Mouse (Mus musculus): ENCODE measurements around the gene Acan.

The Acan gene

DNA sequence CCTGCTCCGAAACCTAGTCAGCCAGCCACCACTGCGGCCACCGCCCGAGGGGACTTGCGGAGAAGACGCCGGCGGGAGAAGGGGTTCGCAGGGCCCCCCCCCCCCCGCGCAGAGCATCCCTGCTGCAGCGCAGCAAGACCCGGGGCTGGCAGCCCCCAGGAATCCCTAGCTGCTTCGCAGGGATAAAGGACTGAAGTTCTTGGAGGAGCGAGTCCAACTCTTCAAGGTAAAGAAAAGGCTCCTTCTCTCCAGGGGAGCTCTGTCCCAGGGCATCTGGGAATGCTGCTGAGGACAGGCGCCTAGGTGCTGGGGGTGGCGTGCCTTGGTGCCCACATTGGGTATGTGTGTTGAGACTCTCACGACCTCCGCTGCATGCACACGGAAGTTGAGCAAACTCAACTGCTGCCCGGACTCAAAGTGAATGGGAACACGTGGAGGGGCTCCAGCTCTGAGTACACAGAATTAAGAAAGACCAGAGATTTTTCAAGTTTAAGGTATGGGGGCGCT lies at the start of gene Acan:
Gene Acan (plus strand): TSS at position 101 of the 507 bp plus-strand sequence.
- in situ Hi-C loops (cut with MboI, MseI): no loop called here

DNA sequence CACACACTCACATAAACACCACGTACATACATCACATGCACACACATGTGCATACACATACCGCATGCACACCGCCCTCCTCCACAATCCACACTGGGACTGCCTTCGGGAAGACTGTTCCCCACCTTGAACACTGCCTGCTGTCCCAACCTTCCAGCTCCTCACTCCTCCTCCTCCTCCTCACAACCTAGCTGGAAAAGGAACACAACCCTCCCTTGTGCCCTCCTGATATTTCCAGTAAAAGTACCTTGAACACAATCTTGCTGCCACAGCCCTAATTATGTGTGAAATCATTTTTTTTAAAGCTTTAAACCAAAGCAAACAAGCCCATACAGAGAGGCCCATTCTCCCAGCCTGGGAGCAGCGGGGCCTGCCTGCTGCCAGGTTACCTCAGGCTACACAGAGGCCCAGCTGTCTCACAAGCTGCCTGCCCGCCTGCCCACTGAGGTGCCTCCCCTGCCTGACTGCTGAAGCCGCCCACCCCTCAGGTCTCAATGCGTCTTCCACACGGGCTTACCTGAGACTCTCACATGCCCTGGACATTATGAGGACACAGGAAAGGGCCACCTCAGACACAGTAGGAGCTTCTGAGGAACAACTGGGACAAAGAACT lies 31.9 kb upstream of the Acan start:
- in situ Hi-C loops (cut with MboI, MseI): no loop called here

DNA sequence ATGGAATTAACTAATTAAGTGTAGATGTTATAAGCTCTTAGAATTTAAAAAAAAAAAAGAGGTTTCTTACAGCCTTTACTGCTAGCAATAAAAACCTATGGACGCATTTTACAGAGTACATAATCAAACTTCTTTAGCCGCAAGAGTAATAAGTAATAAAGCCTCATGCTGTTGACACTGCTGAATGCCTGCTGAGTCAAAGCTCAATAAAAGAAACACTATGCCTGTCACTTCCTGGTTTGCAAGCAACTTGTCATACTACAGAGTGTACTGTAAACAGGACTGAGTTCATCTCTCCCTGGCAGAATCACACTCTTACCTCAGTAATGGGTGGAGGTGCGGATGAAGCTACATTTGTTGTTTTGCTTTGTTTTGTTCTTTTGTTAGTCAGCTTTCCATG lies 24.1 kb upstream of the Acan start:
- in situ Hi-C loops (cut with MboI, MseI): no loop called here

DNA sequence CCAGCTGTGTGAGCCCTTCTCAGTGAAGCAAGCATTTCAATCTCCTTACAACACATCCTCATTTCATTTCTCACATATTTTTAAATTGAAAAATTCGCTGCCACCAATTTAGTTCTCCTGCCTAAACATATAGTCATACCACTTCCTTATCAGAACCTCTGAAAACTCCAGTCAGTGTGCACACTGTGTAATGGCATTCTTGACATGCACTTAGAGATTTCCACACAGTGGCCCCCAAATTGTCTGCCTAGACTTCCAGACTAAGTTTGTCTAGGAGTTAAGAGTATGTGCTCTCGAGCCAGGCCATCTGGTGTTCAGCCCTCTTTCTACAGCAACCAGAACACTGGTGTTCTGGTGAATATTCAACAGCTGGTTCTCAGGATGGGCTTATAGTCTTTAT lies 19.5 kb upstream of the Acan start:
- in situ Hi-C loops (cut with MboI, MseI): no loop called here

DNA sequence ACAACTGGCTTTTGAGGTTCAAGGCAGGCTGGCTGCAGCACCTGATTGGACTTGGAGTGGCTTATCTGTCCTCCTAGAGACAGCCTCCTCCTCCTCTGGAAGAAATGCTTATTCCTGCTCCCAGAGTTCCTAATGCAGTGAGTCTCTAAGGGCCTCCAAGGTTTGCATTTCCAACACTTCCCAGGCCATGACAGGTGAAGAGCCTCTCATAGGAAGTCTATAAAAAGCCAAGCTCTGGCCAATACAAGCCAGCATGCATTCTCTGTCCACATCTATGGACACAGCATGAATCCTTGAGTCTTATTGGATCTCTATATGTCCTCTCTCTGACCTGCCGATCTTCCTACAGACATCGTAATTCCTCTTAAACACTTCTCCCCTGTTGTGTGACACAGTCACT lies 18.8 kb upstream of the Acan start:
- in situ Hi-C loops (cut with MboI, MseI): no loop called here

DNA sequence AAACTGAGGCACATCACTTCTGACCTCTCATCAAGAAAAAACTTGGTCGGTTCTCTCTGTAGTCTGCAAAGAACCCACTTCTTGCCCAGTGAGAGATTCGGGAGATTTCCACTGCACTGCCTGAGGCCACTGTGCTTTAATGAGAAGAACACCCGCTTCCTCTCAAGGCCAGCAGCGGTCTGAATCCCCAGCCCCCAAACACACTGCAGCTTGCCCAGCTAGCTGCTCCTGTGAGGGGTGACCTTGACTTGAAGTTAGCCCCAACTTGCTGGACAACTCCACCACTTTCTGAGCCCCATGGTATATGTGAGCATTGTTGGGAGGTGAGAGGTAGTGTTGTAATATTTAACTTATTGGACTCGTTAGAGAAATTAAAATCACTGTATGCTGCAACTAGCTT lies 1.2 kb upstream of the Acan start:
- in situ Hi-C loops (cut with MboI, MseI): no loop called here

DNA sequence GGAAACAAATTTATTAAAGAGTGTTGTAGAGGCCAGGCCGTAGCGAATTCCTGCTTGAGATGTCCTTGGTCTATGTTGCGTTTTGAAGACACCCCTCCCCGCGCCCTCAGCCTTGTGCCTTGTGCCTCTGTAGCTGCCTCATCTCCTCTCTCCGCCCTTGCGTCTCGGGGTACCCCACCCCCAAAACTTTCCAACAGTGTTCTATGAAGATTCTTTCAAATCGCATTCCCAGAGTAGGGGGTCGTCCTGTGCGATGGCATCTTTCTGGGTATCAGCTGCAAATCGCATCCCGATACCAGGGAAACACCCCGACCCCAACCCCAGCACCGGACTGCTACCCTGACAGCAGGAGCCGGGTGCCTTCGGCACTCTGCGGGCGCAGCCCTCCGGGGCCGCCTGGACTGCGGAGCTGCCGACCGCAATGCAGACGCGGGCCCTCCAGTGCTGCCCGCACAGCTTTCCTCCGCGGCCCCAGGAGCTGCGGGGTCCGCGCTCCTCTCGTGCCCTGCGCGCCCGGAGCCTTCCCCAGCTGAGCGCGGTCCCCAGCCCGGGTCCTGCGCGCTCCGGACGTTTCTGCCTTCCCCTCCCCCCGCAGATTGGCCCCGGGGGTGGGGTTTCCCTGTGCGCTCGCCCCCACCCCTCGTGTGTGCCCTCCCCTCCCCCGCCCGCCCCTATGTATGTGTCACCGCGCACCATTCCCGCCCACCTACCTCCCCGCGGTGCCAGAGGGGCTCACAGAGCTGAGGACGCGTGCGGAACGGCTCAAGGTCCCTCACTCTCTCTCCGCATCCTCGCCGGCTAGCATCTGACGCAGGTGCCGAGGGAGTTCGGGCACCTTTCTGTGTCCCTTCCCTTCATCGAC lies 531 bp upstream of the Acan start:
- in situ Hi-C loops (cut with MboI, MseI): no loop called here

DNA sequence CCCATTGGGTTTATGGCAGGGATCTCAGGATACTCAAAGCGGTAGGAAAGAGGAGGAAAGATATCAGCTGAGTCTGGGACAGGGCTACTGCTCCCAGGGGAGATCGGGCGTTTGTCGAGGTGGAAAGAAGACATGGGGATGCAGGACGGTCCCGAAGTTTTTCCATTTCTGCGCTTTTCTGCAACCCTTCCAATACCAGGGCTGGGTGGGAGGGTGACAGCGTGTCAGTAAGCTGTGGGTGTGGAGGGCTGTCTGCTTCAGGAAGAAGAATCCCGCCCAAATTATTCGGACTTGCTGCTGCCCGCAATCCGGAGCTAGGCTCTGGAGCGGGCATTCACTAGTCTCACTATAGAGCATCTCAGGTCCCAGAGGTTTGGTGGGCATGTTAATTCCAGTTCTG lies 828 bp downstream of the Acan start:
- in situ Hi-C loops (cut with MboI, MseI): no loop called here

DNA sequence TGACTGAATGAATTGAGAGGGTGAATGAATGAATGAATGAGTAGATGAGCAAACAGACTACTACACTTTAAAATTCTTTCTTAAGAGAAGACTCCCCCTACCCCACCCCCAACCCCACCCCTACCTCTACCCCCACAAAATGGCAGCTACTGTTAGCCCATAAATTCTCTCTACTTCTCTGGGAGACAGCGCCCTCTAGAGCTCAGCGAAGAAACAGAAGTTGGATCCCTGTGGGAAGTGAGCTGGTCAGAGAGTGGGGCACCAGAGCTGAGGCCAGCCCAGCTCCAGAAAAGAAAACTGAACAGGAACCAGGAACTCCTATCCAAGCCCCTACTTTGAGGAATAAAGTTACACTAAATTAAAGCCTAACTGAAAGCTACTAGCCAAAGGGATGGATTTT lies 5.3 kb downstream of the Acan start:
- in situ Hi-C loops (cut with MboI, MseI): no loop called here

DNA sequence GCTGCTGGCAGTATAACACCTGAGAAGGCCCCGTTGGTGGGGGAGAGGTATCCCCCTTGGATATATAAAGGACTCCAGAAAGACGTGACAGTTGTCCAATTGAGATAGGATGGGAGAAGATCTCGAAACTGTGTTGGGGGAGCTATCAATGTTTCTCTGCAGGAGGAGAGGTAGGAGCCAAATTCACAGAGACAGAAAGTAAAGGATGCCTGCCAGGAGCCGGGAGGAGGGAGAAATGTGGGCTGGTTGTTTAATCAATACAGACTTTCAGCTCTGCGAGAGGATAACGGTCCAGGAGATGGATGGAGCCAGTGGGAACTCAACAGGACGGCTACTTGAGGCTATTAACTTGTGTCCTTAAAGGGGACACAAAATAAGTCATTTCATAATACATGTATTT lies 14.2 kb downstream of the Acan start:
- in situ Hi-C loops (cut with MboI, MseI): no loop called here

DNA sequence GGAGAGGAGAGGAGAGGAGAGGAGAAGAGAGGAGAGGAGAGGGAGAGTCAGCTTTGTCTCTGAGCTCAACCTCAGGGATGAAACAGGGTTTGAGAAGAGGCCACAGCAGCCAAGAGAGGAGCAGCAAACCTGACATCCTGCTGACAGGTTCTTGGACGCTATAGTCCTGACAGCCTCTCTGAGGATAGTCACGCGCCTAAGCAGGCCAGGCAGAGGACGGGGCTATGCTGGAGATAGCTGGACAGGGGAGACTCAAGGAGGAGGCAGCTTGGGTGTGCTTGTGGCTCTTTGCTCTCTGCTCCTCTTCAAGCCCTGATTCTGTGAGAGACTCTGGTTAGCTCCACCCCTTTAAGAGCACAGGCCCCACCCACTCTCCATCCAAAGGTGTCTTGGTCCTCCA lies 14.9 kb downstream of the Acan start:
- in situ Hi-C loops (cut with MboI, MseI): no loop called here

DNA sequence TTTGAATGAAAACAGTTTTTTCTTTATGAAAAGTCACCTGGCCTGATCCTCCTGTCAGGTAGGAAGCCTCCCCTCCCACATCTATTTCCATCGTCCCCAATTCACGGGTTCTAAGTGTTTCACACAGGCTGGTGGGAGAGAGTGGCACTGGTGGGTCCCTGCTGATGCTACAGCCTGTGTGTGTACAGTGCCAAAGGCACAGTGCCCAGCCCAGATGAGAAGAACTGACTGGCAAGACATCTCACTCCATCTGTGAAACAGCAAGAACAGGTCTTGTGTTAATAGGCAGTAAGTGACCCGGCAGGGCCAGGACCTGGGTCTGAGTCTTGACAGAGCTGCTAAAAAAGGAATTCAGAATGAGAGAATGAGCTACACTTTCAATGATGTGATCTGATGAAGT lies 25.9 kb downstream of the Acan start:
- in situ Hi-C loops (cut with MboI, MseI): no loop called here

DNA sequence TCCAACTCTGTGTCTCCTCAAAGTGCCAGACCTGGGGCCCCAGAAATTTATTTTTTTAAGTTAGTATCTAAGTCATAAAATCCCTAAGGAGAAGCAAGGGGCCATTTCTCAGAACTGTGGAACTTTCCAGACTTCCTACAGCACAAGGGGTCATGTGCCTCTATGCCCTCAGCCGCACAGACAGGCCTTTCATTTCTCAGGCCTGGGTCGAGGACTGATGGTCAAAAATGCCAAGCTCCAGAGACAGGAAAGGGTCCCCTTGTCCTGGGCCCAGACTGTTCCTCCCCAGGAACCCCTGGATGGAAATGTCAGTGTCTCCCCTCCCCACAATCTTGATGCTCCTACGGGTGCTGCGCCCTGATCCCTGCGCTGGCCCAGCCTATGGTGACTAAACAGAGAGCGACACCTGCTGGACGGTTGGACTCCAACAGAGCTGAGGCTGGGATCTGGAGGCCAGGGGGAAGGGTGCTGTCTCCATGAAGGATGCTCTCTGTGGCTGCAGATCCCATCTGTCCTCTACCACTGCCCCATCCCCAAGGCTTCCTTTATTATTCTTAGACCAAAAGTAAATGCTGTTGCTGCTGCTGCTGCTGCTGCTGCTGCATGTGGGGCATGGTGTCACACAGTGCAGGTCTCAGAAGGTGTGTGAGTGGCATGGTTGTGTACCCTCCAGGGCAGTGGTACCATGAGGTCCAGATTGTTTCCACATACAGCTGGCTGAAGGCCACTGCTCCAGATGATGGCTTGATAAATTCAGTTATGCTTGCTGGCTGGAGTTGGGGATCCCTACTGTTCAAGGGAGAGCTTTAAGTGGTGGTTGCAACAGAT lies 27.5 kb downstream of the Acan start:
- in situ Hi-C loops (cut with MboI, MseI): loop anchor here (5.0 kb wide), 2 partner anchors 158 to 273 kb away; no protein-coding TSS in a partner anchor

DNA sequence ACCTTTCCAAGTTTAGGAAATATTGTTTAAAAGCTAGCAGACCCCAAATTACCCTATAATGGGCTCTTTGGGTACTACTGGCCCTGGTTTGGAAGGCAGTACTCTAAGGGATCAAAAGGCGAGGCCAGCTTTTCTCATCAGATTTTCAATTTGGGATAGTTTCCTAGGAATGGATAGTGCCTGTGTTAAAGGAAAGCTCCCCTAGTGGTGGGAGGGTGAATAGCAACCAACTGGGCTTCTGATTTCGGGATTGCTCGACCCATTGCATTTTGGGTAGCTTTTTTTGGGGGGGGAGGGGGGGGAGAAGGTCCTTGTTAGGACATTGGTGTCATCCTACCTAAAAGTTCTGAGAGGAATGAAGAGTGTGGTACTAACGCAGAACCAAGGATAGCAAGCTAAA lies 35.8 kb downstream of the Acan start:
- in situ Hi-C loops (cut with MboI, MseI): no loop called here

DNA sequence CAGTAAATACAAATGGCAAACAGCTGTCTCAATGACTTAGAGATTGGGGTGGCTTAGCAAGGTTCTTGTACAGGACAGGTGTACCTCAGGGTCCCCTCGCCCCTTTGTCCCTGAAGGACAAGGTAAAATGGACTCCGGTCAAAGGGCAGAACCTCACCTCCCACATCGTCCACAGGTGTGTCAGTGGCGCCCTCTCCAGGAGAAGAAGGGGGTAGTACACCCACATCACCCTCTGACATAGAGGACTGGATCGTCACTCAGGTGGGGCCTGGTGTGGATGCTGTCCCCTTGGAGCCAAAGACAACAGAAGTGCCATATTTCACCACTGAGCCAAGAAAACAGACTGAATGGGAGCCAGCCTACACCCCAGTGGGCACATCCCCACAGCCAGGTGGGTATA lies 43.2 kb downstream of the Acan start:
- in situ Hi-C loops (cut with MboI, MseI): no loop called here

DNA sequence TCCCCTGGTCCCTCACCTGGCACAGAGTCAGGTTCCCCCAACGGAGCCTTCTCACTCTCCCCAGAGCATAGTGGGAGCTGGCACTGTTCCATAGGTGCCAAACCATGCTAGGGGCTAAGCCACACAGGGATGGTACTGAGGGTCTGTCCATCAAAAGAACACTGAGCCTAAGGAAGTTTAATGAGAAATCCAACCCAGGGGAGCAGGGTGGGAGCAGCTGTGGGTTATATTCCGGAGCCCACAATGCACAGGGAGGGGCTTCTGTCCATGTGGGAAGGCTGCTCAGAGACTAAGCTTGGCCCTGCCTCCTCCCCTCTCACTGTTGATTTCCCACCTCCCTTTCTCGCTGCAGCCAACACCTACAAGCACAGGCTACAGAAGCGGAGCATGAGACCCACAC lies 60.6 kb downstream of the Acan start:
- in situ Hi-C loops (cut with MboI, MseI): no loop called here

DNA sequence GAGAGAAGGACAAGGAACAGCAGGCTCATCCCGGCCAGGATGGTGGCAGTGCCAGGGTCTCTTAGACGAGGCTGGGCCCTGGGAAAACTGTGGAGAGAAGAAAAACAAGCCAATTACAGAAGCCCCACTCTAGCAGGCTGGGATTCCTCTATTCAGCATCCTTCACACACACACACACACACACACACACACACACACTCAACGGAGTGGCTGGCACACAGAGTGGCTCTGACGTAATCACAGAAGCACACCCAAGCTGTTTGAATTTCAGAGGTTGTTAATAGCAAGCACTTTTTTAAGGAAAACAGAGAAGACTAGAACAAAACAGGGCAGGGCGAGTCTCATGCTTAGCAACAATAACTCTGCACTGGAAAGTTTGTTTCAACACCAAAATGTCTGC lies 70.2 kb downstream of the Acan start:
- in situ Hi-C loops (cut with MboI, MseI): no loop called here

DNA sequence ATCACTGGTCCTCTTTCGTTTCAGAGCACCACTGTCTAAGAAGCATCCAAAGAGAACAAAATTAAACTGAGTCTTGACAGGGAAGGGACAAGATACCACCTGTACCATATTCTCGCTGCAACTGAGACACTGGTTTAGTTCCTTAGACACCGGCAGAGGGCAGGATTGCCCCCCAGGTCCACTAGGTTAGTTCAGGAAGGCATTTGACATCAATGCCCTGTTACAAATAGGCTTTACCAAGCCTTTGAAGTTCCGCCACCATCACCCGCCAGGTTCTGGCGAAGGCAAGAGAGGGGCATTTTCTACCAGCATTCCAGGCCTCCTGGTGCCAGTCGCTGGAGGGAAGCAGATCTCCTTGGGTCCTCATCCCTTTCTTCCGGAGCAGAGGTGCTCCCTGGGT lies 76.6 kb downstream of the Acan start:
- in situ Hi-C loops (cut with MboI, MseI): no loop called here

DNA sequence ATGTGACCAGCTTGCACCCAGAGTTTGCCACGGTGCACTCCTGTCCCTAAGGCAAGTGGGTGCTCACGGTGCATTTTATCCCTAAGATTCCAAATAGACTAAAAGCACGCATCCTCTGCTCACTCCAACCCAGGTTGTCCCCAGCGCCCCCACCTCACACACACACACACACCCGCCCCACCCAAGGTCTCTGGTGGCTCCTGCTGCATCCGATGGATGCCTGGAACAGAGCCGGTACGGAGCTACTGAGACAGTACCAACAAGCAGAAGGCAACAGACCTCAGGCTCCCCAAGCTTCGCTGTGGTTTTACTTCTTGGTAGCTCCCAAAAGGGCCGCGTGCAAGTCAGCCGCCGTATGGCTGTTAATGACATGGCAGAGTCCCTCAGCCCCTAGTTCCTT lies 77.1 kb downstream of the Acan start:
- in situ Hi-C loops (cut with MboI, MseI): no loop called here

DNA sequence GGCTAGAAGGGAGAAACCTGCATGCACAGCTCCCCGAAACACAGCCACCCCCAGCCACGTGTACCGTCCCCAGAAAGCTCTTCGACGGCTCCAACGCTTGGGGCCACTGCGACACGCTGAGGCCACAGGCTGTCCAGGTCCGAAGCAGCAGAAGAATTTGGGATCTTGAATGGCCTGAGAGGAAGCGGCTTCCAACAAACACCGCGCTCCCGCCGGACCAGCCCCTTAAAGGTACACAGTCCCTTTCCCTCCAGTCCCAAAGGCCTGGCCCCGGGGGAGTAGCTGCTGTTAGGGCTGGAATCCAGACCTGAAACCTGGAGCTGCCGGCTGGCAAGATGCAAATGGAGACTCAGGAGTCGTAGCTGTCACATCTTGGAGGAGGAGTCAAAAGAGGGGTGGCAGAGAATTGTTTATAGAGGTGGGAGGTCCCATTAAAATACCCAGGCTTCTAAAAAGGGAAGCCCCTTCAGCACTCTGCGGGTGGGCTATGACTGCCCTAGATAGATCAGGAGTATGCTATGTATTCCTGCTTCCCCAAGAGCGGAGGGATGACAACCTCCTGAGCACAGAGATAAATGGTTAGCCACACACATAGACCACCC lies 77.7 kb downstream of the Acan start, which contains the start of gene Hapln3:
Gene Hapln3 (minus strand): TSS at position 176 of the 602 bp plus-strand sequence.
- in situ Hi-C loops (cut with MboI, MseI): no loop called here

DNA sequence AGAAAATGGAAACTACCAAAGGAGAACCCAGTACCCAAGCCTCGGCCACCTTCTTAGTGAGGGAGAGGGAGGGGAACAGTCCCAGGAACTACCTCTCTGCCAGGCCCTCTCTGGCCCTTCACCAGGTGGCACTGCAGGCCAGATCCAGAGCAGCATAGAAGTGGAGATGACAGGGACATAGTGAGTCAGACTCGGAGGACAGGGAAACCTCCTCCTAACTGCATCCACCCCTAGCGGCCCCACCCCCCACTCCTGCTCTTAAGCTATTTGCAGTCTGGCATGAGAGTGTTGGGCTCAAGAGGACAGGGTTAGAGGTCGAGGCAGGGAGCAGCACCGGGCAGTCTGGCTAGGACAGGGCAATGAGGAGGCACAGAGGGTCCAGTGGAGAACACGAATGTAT lies 80.1 kb downstream of the Acan start:
- in situ Hi-C loops (cut with MboI, MseI): no loop called here

DNA sequence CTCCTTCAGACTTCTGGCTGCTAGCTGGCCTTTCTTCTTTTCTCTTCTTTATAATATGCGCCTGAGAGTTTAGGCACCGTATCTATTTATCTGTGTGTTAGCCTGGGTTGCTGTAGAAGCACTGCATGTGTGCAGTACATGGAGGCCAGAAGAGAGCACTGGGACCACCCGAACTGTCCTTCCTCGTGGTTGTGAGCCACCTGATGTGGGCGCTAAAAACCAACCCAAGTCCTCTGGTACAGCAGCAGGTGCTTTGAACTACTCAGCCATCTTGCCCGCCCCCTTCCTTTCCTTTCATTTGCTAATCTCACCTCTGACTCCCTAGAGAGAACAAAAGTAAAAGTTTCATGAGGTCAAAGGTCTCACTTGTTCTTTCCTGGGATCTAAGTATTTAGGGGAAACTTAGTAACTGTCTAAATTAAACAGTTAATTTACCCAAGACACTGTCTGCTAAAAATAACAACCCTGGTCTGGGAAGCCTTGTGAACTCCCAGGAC lies 86.1 kb downstream of the Acan start:
- in situ Hi-C loops (cut with MboI, MseI): loop anchor here (5.0 kb wide), 1 partner anchor 88 kb away; no protein-coding TSS in a partner anchor
